Mouse (Mus musculus): ENCODE measurements around the gene Pilrb1. TPM values are rescaled to one million over a fixed set of nuclear protein-coding genes. Genes with fewer than 3 reads are reported as not detected.

Pilrb1 gene
- polyA plus RNA-seq, 1 experiment from 2014 or later, result not detected

DNA sequence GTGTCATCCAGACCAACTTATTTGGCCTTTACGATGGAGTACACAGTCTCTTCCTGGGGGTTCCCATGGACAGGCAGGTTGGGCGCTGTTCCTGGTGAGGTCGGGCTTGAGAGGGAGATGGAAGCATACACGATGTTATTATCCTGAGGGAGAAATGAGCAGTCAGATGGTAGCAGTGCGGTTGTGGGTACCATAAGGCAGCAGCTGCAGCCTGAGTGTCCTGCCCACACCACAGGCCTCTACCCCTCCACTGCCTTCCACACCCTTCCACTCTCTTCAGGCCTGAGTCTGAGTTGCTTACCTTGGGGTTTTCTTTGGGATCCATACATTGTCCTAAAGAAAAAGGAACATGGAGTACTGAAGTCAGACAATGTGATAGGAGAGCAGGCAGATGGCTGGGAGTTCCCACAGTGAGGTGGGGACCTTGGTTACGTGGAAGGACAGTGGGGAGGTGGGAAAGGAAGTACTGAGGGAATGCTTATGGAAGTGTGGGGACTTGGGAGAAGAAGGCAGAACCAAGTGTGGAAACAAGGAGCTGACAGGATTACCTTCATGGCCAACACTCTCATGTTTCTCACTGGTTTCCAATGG, 34.4 kb downstream of the Pilrb1 start:
- Histone ChIP-seq H3K4me3 (ENCODE audit: low read depth, low read length) (no peak overlapping the region), H3K9ac (replicated peaks; ENCODE audit: low read depth, low read length) (no peak overlapping the region), H3K4me1 (ENCODE audit: control insufficient read depth, insufficient read depth, low read length) (no peaks in the 10 kb centered on the region), H3K9me3 (ENCODE audit: control insufficient read depth, low read length) (no peaks in the 10 kb centered on the region), H3K36me3 (ENCODE audit: control insufficient read depth, insufficient read depth, low read length) (no peaks in the 10 kb centered on the region), H3K27ac (ENCODE audit: low read depth, low read length) (no peak overlapping the region), H3K27me3 (ENCODE audit: control insufficient read depth, insufficient read depth, low read length) (no peaks in the 10 kb centered on the region), H3K4me2 (ENCODE audit: low read depth, low read length) (no peak overlapping the region)
- ATAC-seq (ENCODE audit: low read depth), result no peak
- WGBS, result 93% methylated on average over 6 of the region's 6 CpGs

DNA sequence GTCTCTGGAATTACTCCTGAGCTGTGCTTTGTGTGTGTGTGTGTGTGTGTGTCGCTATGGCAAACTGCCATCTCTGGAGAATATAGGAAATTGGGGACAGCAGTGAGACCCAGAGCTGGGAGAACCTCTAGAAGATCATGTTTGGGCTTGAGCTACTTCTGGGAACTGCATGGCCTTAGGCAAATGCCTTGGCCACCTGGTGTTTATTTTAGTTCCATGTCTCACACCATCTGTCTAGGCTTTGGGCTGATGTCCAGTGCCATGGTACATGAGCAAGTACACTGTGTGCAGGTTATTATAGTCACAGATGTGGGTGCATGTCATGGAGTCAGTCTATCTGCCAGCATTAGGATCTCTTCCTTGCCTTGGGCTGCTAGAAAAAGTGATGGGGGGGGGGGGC, 35.3 kb downstream of the Pilrb1 start:
- H3K9me3 ChIP-seq (ENCODE audit: control insufficient read depth, low read length), result no peaks in the 10 kb centered on the region
- no peak for ATAC-seq (ENCODE audit: low read depth)

DNA sequence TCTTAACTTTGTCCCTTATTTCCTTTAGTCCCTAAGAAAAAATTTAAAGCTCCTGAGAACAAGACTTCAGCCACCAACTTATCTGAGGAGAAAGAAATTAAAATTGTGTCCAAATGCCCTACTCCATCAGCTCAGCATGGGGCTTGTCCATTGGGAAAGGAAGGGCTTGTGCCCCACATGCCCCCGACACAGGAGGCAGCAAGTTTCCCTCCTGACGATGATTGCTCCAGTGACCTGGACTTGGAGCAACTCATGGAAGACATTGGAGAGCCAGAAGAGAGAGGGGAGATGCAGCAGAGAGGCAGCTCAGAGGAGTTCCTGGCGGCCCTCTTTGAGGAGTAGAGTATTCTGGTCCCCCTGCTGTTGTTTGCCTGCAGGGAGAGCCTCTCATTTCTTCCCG, 35.8 kb downstream of the Pilrb1 start:
- 72% methylated on average over 4 of the region's 4 CpGs for WGBS
- Histone ChIP-seq H3K36me3 (ENCODE audit: control insufficient read depth, insufficient read depth, low read length) (no peaks in the 10 kb centered on the region), H3K4me2 (ENCODE audit: low read depth, low read length) (no peak overlapping the region), H3K4me1 (ENCODE audit: control insufficient read depth, insufficient read depth, low read length) (no peaks in the 10 kb centered on the region), H3K27ac (ENCODE audit: low read depth, low read length) (no peak overlapping the region), H3K9me3 (ENCODE audit: control insufficient read depth, low read length) (no peaks in the 10 kb centered on the region), H3K4me3 (ENCODE audit: low read depth, low read length) (no peak overlapping the region), H3K9ac (replicated peaks; ENCODE audit: low read depth, low read length) (no peak overlapping the region), H3K27me3 (ENCODE audit: control insufficient read depth, insufficient read depth, low read length) (no peaks in the 10 kb centered on the region)
- no peak for ATAC-seq (ENCODE audit: low read depth)

More for the DNA sequence above, 35.3 kb downstream of the Pilrb1 start:
- H3K36me3 ChIP-seq (ENCODE audit: control insufficient read depth, insufficient read depth, low read length), result no peaks in the 10 kb centered on the region
- no peaks in the 10 kb centered on the region for H3K27me3 ChIP-seq (ENCODE audit: control insufficient read depth, insufficient read depth, low read length)
- no peak overlapping the region for H3K27ac ChIP-seq (ENCODE audit: low read depth, low read length)
- no peak overlapping the region for H3K9ac ChIP-seq (replicated peaks; ENCODE audit: low read depth, low read length)
- no peak overlapping the region for H3K4me2 ChIP-seq (ENCODE audit: low read depth, low read length)
- WGBS, result 83% methylated on average over 1 of the region's 1 CpGs
- no peak overlapping the region for H3K4me3 ChIP-seq (ENCODE audit: low read depth, low read length)
- H3K4me1 ChIP-seq (ENCODE audit: control insufficient read depth, insufficient read depth, low read length), result no peaks in the 10 kb centered on the region

DNA sequence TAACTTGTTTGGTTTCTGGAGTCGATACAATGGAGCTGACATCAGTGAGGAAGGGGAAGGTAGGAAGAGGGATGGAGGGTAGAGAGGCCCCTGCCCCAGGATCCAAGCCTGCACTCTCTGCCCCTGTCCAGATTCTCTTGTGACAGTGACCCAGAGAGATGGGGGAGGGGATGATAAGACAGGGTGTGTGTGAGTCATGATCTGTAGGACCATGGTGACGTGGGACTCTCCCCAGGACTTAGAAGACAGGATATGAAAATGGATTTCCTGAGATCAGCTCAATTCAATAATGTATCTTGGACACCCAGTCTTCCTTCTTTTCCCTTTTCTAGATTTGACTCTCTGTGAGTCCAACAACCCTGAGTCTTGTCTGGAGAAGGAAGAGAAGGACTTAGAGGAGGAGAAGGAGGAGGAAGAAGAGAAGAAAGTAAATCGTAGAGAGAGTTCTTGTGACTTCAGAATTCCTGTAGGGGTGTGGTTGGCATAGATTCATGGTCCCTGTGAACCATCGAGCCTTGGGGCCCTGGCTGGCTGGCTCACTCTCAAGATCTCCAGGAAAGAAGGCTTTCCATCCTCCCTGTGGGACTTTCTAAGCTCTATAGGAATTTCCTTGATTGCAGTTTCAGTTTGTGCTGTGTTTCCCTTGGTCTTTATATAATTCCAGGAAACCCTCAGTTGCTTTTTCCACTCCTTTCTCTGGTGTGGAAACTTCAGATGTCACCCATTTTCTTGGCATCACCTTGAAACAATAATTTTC, 40.3 kb downstream of the Pilrb1 start:
- Histone ChIP-seq H3K4me1 (ENCODE audit: control insufficient read depth, insufficient read depth, low read length) (no peaks in the 10 kb centered on the region), H3K27ac (ENCODE audit: low read depth, low read length) (no peak overlapping the region), H3K36me3 (ENCODE audit: control insufficient read depth, insufficient read depth, low read length) (no peaks in the 10 kb centered on the region), H3K27me3 (ENCODE audit: control insufficient read depth, insufficient read depth, low read length) (no peaks in the 10 kb centered on the region), H3K4me3 (ENCODE audit: low read depth, low read length) (no peak overlapping the region), H3K9ac (replicated peaks; ENCODE audit: low read depth, low read length) (no peak overlapping the region), H3K4me2 (ENCODE audit: low read depth, low read length) (no peak overlapping the region), H3K9me3 (ENCODE audit: control insufficient read depth, low read length) (no peaks in the 10 kb centered on the region)
- ATAC-seq (ENCODE audit: low read depth), result no peak
- 80% methylated on average over 4 of the region's 4 CpGs for WGBS

- no peak overlapping the region for H3K4me2 ChIP-seq (ENCODE audit: low read depth, low read length)
- no peak for ATAC-seq (ENCODE audit: low read depth)
- H3K9me3 ChIP-seq (ENCODE audit: control insufficient read depth, low read length), result no peaks in the 10 kb centered on the region
- 88% methylated on average over 5 of the region's 5 CpGs for WGBS
- H3K9ac ChIP-seq (replicated peaks; ENCODE audit: low read depth, low read length), result no peak overlapping the region
- no peaks in the 10 kb centered on the region for H3K4me1 ChIP-seq (ENCODE audit: control insufficient read depth, insufficient read depth, low read length)
- no peaks in the 10 kb centered on the region for H3K27me3 ChIP-seq (ENCODE audit: control insufficient read depth, insufficient read depth, low read length)
- no peak overlapping the region for H3K4me3 ChIP-seq (ENCODE audit: low read depth, low read length)
- H3K27ac ChIP-seq (ENCODE audit: low read depth, low read length), result no peak overlapping the region
- H3K36me3 ChIP-seq (ENCODE audit: control insufficient read depth, insufficient read depth, low read length), result no peaks in the 10 kb centered on the region
Observed at GRCm38 (mm10) chr5:137808316-137808715, 49.6 kb downstream of the Pilrb1 start.

- H3K4me2 ChIP-seq (ENCODE audit: low read depth, low read length), result no peak overlapping the region
- H3K27ac ChIP-seq (ENCODE audit: low read depth, low read length), result no peak overlapping the region
- H3K9ac ChIP-seq (replicated peaks; ENCODE audit: low read depth, low read length), result no peak overlapping the region
- no peaks in the 10 kb centered on the region for H3K9me3 ChIP-seq (ENCODE audit: control insufficient read depth, low read length)
- 83% methylated on average over 1 of the region's 1 CpGs for WGBS
- no peaks in the 10 kb centered on the region for H3K36me3 ChIP-seq (ENCODE audit: control insufficient read depth, insufficient read depth, low read length)
- H3K27me3 ChIP-seq (ENCODE audit: control insufficient read depth, insufficient read depth, low read length), result no peaks in the 10 kb centered on the region
- H3K4me1 ChIP-seq (ENCODE audit: control insufficient read depth, insufficient read depth, low read length), result no peaks in the 10 kb centered on the region
- H3K4me3 ChIP-seq (ENCODE audit: low read depth, low read length), result no peak overlapping the region
- no peak for ATAC-seq (ENCODE audit: low read depth)
Observed at GRCm38 (mm10) chr5:137806158-137806557, 51.7 kb downstream of the Pilrb1 start.

Other genes with a start within 250 kb of the Pilrb1 start
- gene Pcolce, start 244.3 kb downstream of the Pilrb1 start, polyA plus RNA-seq (2014; fragmentation: Nextera tagmentation; extraction: Ambion mirVana), result 2.4 and 59.1 TPM in 2 replicates
- 0.19 TPM in 1 of 2 replicates, not detected in the other for gene Fbxo24, start 229.1 kb downstream of the Pilrb1 start, polyA plus RNA-seq (2014; fragmentation: Nextera tagmentation; extraction: Ambion mirVana)
- gene Lrch4, start 229.0 kb downstream of the Pilrb1 start, polyA plus RNA-seq (2014; fragmentation: Nextera tagmentation; extraction: Ambion mirVana), result 16.0 and 18.4 TPM in 2 replicates
- gene Gm20605, start 228.9 kb downstream of the Pilrb1 start, polyA plus RNA-seq (2014; fragmentation: Nextera tagmentation; extraction: Ambion mirVana), result 6.5 and 7.9 TPM in 2 replicates
- gene Sap25, start 216.8 kb downstream of the Pilrb1 start, polyA plus RNA-seq (2014; fragmentation: Nextera tagmentation; extraction: Ambion mirVana), result 5.7 and 5.9 TPM in 2 replicates
- gene Irs3, start 212.4 kb downstream of the Pilrb1 start, polyA plus RNA-seq (2014; fragmentation: Nextera tagmentation; extraction: Ambion mirVana), result 0.31 TPM in 1 of 2 replicates, not detected in the other
- 11.3 and 12.9 TPM in 2 replicates for gene Agfg2, start 173.4 kb downstream of the Pilrb1 start, polyA plus RNA-seq (2014; fragmentation: Nextera tagmentation; extraction: Ambion mirVana)
- gene Nyap1, start 116.5 kb downstream of the Pilrb1 start, polyA plus RNA-seq (2014; fragmentation: Nextera tagmentation; extraction: Ambion mirVana), result 13.6 and 22.3 TPM in 2 replicates
- 80.1 and 85.1 TPM in 2 replicates for gene Tsc22d4, start 112.4 kb downstream of the Pilrb1 start, polyA plus RNA-seq (2014; fragmentation: Nextera tagmentation; extraction: Ambion mirVana)
- gene Ppp1r35, start 79.3 kb downstream of the Pilrb1 start, polyA plus RNA-seq (2014; fragmentation: Nextera tagmentation; extraction: Ambion mirVana), result 37.8 and 43.7 TPM in 2 replicates
- 13.1 and 17.0 TPM in 2 replicates for gene Mepce, start 70.5 kb downstream of the Pilrb1 start, polyA plus RNA-seq (2014; fragmentation: Nextera tagmentation; extraction: Ambion mirVana)
- 11.2 and 13.9 TPM in 2 replicates for gene Zcwpw1, start 70.3 kb downstream of the Pilrb1 start, polyA plus RNA-seq (2014; fragmentation: Nextera tagmentation; extraction: Ambion mirVana)
- not detected in 2 replicates for gene Pilra, start 21.8 kb downstream of the Pilrb1 start, polyA plus RNA-seq (2014; fragmentation: Nextera tagmentation; extraction: Ambion mirVana)
- gene Pilrb2, start 13.7 kb upstream of the Pilrb1 start, polyA plus RNA-seq (2014; fragmentation: Nextera tagmentation; extraction: Ambion mirVana), result not detected in 2 replicates
- gene Cyp3a13, start 63.5 kb upstream of the Pilrb1 start, polyA plus RNA-seq (2014; fragmentation: Nextera tagmentation; extraction: Ambion mirVana), result not detected in 2 replicates
- 0.31 and 0.70 TPM in 2 replicates for gene Gjc3, start 105.0 kb upstream of the Pilrb1 start, polyA plus RNA-seq (2014; fragmentation: Nextera tagmentation; extraction: Ambion mirVana)
- gene Azgp1, start 123.4 kb upstream of the Pilrb1 start, polyA plus RNA-seq (2014; fragmentation: Nextera tagmentation; extraction: Ambion mirVana), result not detected in 2 replicates
- not detected in 2 replicates for gene Smok3a, start 163.2 kb upstream of the Pilrb1 start, polyA plus RNA-seq (2014; fragmentation: Nextera tagmentation; extraction: Ambion mirVana)
- not detected in 2 replicates for gene Smok3b, start 163.3 kb upstream of the Pilrb1 start, polyA plus RNA-seq (2014; fragmentation: Nextera tagmentation; extraction: Ambion mirVana)
- not detected in 2 replicates for gene Smok3c, start 195.1 kb upstream of the Pilrb1 start, polyA plus RNA-seq (2014; fragmentation: Nextera tagmentation; extraction: Ambion mirVana)
- 31.2 and 39.4 TPM in 2 replicates for gene Zkscan1, start 227.0 kb upstream of the Pilrb1 start, polyA plus RNA-seq (2014; fragmentation: Nextera tagmentation; extraction: Ambion mirVana)

Data from neural tube, embryonic 14.5 days (tissue).